Mouse (Mus musculus): ENCODE measurements around the gene Gramd2. TPM values are rescaled to one million over a fixed set of nuclear protein-coding genes. Genes with fewer than 3 reads are reported as not detected.

Gramd2 gene
- polyA plus RNA-seq, 1 experiment, result 0.53 TPM

- TF ChIP-seq CTCF (IDR thresholded peaks at IDR 0.05; ENCODE audit: borderline replicate concordance, insufficient read depth, low read length) (no peak), POLR2A (IDR thresholded peaks at IDR 0.05; ENCODE audit: low read depth, low read length) (no peak)
- Histone ChIP-seq H3K4me1 (ENCODE audit: control insufficient read depth, insufficient read depth, low read length) (no peaks in the 10 kb centered on the region), H3K27ac (ENCODE audit: insufficient read depth, low read length) (no peak overlapping the region), H3K4me3 (ENCODE audit: insufficient read depth, low read length) (no peak overlapping the region)
Observed at GRCm38 (mm10) chr9:59680534-59680875, 561 bp downstream of the Gramd2 start.

GRCm38 (mm10) chr9:59684020-59684419 is 4.1 kb downstream of the Gramd2 start:
- Histone ChIP-seq H3K27ac (ENCODE audit: insufficient read depth, low read length) (no peak overlapping the region), H3K4me3 (ENCODE audit: insufficient read depth, low read length) (no peak overlapping the region), H3K4me1 (ENCODE audit: control insufficient read depth, insufficient read depth, low read length) (peaks cover 2% of the 10 kb centered on the region; the same call in 1 of the 2 replicates)
- TF ChIP-seq POLR2A (IDR thresholded peaks at IDR 0.05; ENCODE audit: low read depth, low read length) (no peak), CTCF (IDR thresholded peaks at IDR 0.05; ENCODE audit: borderline replicate concordance, insufficient read depth, low read length) (no peak)

GRCm38 (mm10) chr9:59687416-59688046 is 7.6 kb downstream of the Gramd2 start:
- Histone ChIP-seq H3K27ac (ENCODE audit: insufficient read depth, low read length) (0 out of 2 replicates have a peak overlapping the region, but pooled peaks have one; percentile 29), H3K4me1 (ENCODE audit: control insufficient read depth, insufficient read depth, low read length) (peaks cover 2% of the 10 kb centered on the region; the same call in 1 of the 2 replicates), H3K4me3 (ENCODE audit: insufficient read depth, low read length) (no peak overlapping the region)
- TF ChIP-seq POLR2A (IDR thresholded peaks at IDR 0.05; ENCODE audit: low read depth, low read length) (no peak), CTCF (IDR thresholded peaks at IDR 0.05; ENCODE audit: borderline replicate concordance, insufficient read depth, low read length) (no peak)

GRCm38 (mm10) chr9:59691635-59692094 is 11.7 kb downstream of the Gramd2 start:
- H3K27ac ChIP-seq (ENCODE audit: insufficient read depth, low read length), result peak overlapping the region; percentile 38
- H3K4me1 ChIP-seq (ENCODE audit: control insufficient read depth, insufficient read depth, low read length), result peaks cover 2% of the 10 kb centered on the region; the same call in 1 of the 2 replicates
- TF ChIP-seq CTCF (IDR thresholded peaks at IDR 0.05; ENCODE audit: borderline replicate concordance, insufficient read depth, low read length), result no peak
- TF ChIP-seq POLR2A (IDR thresholded peaks at IDR 0.05; ENCODE audit: low read depth, low read length), result peak; percentile 39; the same call in 1 of the 2 replicates
- H3K4me3 ChIP-seq (ENCODE audit: insufficient read depth, low read length), result peak overlapping the region; percentile 6; the same call in 1 of the 2 replicates

GRCm38 (mm10) chr9:59692145-59692544 is 12.2 kb downstream of the Gramd2 start:
- Histone ChIP-seq H3K27ac (ENCODE audit: insufficient read depth, low read length) (peak overlapping the region; percentile 38), H3K4me3 (ENCODE audit: insufficient read depth, low read length) (peak overlapping the region; percentile 6; the same call in 1 of the 2 replicates), H3K4me1 (ENCODE audit: control insufficient read depth, insufficient read depth, low read length) (no peaks in the 10 kb centered on the region)
- TF ChIP-seq POLR2A (IDR thresholded peaks at IDR 0.05; ENCODE audit: low read depth, low read length) (peak; percentile 38; the same call in 1 of the 2 replicates), CTCF (IDR thresholded peaks at IDR 0.05; ENCODE audit: borderline replicate concordance, insufficient read depth, low read length) (no peak)

- no peak overlapping the region for H3K27ac ChIP-seq (ENCODE audit: insufficient read depth, low read length)
- no peaks in the 10 kb centered on the region for H3K4me1 ChIP-seq (ENCODE audit: control insufficient read depth, insufficient read depth, low read length)
- H3K4me3 ChIP-seq (ENCODE audit: insufficient read depth, low read length), result no peak overlapping the region
- TF ChIP-seq POLR2A (IDR thresholded peaks at IDR 0.05; ENCODE audit: low read depth, low read length) (no peak), CTCF (IDR thresholded peaks at IDR 0.05; ENCODE audit: borderline replicate concordance, insufficient read depth, low read length) (no peak)
Observed at GRCm38 (mm10) chr9:59694571-59695450, 14.9 kb downstream of the Gramd2 start.

- Histone ChIP-seq H3K27ac (ENCODE audit: insufficient read depth, low read length) (no peak overlapping the region), H3K4me1 (ENCODE audit: control insufficient read depth, insufficient read depth, low read length) (no peaks in the 10 kb centered on the region)
Observed at GRCm38 (mm10) chr9:59695451-59695813, 15.5 kb downstream of the Gramd2 start.

GRCm38 (mm10) chr9:59696381-59696780 is 16.4 kb downstream of the Gramd2 start:
- no peak overlapping the region for H3K27ac ChIP-seq (ENCODE audit: insufficient read depth, low read length)
- TF ChIP-seq CTCF (IDR thresholded peaks at IDR 0.05; ENCODE audit: borderline replicate concordance, insufficient read depth, low read length) (no peak), POLR2A (IDR thresholded peaks at IDR 0.05; ENCODE audit: low read depth, low read length) (no peak)
- no peak overlapping the region for H3K4me3 ChIP-seq (ENCODE audit: insufficient read depth, low read length)
- no peaks in the 10 kb centered on the region for H3K4me1 ChIP-seq (ENCODE audit: control insufficient read depth, insufficient read depth, low read length)

More at GRCm38 (mm10) chr9:59695451-59695813, 15.5 kb downstream of the Gramd2 start:
- no peak overlapping the region for H3K4me3 ChIP-seq (ENCODE audit: insufficient read depth, low read length)
- TF ChIP-seq CTCF (IDR thresholded peaks at IDR 0.05; ENCODE audit: borderline replicate concordance, insufficient read depth, low read length) (no peak), POLR2A (IDR thresholded peaks at IDR 0.05; ENCODE audit: low read depth, low read length) (no peak)

- TF ChIP-seq POLR2A (IDR thresholded peaks at IDR 0.05; ENCODE audit: low read depth, low read length) (no peak), CTCF (IDR thresholded peaks at IDR 0.05; ENCODE audit: borderline replicate concordance, insufficient read depth, low read length) (no peak)
- Histone ChIP-seq H3K27ac (ENCODE audit: insufficient read depth, low read length) (no peak overlapping the region), H3K4me1 (ENCODE audit: control insufficient read depth, insufficient read depth, low read length) (no peaks in the 10 kb centered on the region)
Observed at GRCm38 (mm10) chr9:59701094-59701493, 21.1 kb downstream of the Gramd2 start.

More at GRCm38 (mm10) chr9:59701094-59701493, 21.1 kb downstream of the Gramd2 start:
- no peak overlapping the region for H3K4me3 ChIP-seq (ENCODE audit: insufficient read depth, low read length)

Measured in embryonic fibroblast, embryonic 13.5 days (primary cell).